Mouse (Mus musculus) layer of hippocampus, postnatal 36 days (tissue): ENCODE data around the gene Bex2. TPM values are rescaled to one million over a fixed set of nuclear protein-coding genes. Genes with fewer than 3 reads are reported as not detected.
A peak's percentile ranks its signal among the peaks of the same experiment; 100 is the strongest.

Experiments used
- DNase-seq, 2 experiments: peaks; one replicate each; pipeline ENCODE4 v3.0.0; 2022
- total RNA-seq, 2 experiments: library from RNA; stranded (reverse); gene quantifications; 2 replicates each; pipeline ENCODE4 v1.2.3; 2021

The Bex2 gene
- 100 to 1,000 TPM; 329 to 377 TPM for total RNA-seq

DNA sequence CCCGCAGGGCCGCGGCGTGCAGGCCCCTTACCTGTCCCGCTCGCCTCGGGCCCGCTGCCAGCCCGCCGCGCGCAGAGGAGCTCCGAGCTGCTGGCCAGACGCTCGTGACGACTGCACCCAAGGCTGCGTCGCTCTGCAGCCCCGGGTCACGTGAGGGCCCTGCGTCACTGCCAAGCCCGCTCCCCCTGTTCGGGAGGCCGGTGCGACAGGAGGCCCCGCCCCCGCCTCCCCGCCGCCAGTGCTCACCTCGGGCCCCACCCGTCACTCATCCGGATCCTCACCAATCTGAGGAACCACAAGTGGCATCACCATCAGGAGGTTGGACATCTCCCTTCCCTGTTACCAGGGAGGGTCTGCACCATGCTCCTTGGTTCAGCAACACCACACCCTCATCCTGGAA, at the start of gene Bex2:
TSS of gene Bex2 (minus strand) at position 217 of the 400 bp plus-strand sequence.
- DNase-seq = peak; percentile 10 to 35

DNA sequence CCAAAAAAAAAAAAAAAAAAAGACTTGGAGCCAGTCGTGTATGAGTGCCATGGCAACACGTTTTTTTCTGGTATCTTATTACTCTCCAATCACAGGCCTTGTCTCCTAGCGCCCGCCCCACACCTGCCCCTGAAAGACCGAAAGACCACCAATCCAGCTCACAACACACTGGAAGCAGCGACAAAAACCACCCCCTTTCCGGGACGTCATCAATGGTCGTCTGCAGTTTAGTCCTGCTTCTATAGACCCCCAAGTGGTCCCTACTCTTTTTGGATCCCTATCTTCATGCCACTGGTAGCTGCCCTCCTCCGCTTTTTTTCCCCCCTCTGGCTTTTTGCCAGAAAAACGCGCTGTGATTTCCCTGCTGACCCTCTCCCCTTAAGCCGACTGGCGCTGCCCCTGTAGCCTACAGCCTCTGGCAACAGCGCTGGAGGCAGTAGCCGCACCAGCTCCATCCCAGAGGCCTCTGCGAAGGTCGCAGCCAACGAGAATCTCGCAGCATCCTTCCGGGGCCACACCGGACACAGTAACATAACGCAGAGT, 47.5 kb upstream of the Bex2 start:
- DNase-seq = peak; percentile 65 to 73

DNA sequence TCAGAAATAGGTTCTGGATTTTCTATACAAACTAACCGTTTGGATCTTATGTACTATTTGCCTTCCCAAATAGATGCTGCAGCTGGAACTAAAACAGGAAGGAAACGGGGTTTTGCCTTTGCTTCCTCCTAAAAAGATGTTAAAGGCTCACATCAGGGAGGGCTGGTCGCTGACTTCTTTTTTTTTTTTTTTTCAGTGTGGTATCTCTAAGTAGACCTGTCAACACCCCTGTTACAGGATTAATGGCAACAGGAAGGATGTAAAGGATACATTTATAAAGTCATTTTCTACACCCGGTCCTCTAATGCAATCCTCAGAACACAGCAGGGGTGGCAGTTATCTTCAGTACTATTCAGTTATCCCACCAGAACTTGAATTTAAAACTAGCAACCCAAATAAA, 47.0 kb upstream of the Bex2 start:
- DNase-seq = no peak

DNA sequence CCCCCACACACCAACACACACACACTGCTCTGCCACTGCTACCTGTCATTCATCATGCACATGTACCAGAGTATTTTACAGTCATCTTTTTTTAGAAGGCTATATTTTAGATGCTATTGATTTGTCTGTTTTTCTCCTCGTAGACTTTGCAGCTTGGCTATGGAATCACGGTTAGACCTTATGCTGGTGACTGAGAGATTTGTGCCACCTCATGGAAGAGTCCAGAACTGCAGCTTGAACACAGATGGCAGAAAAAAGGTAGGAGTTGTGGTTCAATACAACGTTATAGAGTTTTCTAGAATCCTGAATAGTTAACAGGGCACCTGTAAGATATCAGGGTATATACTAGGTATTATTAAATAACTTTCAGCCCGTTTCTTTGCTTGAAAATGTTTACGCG, 39.9 kb upstream of the Bex2 start:
- peak in 1 of 2 experiments; percentile 42 for DNase-seq

DNA sequence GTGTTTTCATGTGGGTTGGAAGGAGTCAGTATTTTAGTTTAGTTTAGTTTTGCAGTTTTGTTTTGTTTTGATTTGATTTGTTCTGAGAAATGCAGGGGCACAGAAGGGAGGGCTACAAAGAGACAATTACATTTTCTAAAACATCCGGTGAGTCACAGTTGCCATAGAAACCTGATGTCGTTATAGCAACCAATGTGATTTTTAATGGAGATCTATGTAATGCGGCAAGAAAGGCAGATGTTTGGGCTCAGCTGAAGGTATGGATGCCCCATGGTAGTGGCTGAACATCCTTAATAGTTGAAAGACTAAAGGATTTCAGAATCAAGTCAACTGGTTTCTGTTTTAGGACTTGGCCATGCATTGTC, 36.7 kb upstream of the Bex2 start:
- DNase-seq = no peak

DNA sequence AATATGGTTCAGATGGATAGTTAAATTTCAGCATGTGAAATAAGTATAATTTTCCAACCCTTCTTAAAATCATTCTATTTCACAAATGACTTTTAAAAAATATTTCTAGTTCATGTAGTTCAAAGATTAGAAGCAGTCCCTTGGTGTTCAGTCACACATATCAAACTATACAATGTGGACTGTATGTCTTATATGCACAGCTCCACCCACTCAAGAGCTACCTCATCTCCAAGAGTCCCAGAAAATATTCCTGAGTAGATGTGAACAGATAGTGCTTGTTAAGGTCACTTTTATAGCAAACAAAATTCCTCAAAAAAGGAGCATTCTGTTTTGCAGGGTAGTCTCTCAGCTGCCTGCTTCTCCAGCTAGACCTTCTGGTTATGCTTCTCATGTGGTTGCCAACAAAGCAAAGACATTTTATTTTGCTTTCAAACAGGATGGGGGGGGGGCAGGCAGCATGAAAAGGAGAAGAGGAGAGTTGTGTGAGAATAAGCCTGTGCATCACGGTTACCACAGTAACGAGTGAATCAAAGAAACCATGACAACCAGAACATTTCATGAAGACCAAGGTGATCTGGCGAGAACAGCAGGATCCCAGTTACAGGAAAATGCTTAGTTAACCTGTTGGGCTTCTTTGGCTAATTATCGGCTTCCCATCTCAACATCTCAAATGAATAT, 36.1 kb upstream of the Bex2 start:
- peak in 1 of 2 experiments; percentile 11 for DNase-seq

DNA sequence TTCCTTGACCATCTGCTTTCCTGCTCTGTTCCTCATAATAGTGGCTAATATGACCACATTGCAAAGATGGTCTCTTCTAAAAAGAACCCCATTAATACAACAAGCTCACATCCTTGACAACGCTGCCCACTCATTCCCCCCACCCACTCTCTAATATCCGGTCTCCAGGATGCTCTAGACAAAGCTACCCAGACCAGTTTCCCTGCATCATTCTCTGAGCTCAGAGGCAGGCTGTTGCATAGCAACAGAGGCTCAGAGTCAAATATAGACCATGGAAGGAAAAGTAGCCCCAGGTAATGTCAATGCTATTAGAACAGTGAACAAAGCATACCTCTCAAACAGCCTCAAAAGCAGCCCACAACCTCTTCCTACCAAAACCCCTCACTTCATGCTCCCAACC, 26.4 kb upstream of the Bex2 start:
- DNase-seq = peak in 1 of 2 experiments; percentile 10

DNA sequence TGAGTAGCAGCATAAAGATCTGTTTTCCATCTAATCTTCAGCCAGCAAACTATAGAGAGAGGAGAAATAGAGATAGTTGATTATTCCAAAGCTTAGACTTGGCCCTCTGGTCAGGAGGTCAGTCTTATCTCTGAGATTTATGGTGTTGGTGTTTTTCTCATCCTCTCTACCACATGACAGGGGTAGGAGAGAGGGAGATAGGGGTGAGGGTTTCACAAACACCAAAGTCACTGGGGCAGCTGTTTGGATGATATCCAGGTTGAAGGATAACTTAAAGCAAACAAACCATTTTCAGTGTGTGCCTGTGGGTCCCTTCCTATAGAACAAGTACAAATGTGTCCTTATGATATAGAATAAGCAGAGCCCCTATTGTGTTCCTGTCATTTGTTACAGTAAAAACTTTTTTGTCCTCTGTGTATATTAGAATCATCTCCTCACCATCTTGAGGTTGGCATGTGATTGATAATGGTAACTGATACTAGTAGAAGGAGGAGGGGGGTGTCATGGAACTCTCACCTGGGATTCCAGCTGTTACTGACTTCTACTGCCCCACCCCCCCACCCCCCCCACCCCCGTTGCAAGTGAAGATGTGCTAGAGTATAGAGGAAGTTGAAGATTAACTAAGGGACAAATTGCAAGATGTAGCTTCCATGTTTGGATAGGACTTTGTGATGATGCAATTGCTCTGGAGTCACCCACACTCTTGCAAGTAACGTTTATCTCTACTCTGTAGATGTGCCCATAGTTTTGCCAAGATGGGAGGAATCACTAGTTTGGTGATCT, 24.7 kb upstream of the Bex2 start:
- DNase-seq = no peak

DNA sequence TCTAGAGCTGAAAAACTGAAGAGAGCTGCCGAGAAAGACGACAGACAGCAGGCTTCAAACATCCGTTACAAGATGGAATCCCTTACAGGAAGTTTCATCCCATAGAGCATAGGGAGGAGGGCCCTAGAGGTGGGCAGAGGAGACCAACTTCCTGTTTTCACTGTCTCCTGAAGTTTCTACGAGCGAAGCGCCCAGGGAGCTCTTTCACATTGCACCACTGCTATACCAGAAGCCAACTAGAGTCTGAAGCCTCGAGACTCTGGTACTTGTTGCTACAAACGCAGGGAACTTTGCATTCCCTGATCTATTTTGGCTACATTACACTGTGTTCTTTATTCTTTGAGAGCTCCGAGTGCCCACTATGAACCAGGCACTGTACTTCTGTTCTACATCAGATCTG, 17.1 kb upstream of the Bex2 start, which contains the start of gene Nxf3:
TSS of gene Nxf3 (minus strand) at position 101 of the 400 bp plus-strand sequence.
- no peak for DNase-seq

DNA sequence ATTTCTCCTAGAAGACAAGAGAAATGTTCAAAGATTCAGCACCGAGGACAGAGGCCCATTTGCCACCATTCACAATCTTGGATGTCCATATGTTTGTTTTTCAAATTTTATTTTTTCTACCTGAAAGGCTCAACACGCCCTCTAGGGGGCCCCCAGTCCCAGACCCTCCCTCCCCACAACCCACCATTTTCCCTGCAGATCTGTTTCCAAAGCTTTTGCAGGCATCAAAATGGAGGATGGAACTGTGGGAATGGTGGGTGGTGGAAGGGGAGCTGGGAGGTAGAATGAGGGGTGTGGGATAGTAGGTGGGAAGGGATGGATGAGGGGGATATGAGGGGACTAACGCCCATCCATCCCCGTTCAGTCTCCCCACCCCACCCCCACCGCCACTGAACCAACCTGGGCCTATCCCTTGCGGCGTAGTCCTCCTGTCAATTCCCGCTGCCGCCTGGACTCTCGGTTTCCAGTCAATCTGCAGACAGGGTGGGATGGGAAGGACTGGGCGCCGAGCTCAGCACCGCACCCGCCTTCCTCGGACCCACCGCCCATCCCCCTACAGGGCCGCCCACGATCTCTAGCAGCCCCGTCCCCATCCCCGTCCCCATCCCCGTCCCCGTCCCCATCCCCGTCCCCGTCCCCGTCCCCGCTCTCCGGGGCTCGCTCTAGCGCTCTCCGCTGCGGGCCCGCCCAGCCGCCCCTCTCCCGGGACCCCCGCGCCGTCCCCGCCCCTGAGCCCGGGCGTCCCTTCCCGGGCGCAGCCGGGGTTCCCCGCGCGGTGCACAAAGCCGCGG, 640 bp downstream of the Bex2 start:
- peak; percentile 7 to 15 for DNase-seq

DNA sequence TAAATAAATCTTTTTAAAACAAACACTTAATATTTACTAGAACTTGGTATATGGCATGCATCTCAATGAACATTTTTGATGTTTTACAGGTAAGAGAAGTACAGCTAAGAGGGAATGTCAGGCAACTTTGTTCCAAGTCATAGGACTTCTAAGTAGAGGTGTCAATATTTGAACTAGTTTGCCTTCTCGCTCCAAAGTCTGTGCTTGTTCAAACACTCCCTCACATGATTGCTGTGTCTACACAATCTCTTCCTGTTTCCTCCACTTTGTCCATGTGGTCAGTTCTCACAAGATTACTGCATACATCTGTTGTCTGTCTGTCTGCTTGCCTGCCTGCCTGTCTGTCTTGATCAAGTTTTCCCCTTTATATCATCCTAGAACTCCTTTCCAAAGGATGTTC, 7.3 kb downstream of the Bex2 start:
- no peak for DNase-seq

DNA sequence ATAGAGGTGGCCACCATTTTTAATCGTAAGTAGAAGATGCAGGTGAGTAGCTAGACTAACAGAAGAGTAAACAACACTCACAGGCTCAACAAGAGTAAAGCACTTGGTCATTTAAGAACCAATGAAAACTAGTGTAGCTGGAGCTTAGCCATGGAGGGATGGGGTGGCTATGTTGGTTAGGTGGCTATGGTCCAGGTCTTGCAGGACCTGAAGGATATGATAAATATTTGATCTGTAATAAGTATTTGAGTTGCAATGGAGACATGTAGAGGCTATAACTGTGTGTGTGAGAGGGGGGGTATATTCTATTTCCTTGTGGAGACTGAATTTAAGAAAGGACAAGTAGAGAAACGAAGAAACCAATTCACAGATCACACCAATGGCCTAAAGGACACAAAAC, 16.8 kb downstream of the Bex2 start:
- no peak for DNase-seq

DNA sequence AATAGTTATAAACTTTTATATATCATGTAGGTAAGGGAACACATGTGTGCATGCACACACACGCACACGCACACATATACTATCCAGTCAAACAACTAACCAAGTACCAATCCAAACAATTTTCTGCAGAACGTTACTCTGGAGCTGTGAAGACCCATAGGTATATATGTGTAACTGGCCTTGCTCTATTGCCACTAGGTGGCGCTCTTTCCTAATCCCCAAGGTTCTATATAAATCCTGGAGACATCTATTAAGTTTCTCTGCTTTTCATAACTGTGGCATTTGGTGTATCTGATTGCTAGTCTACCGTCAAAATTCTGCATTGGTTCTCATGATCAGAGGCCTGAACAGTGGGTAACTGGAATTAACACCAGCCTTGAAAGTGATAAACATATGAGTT, 20.5 kb downstream of the Bex2 start:
- DNase-seq = peak; percentile 8 to 51

DNA sequence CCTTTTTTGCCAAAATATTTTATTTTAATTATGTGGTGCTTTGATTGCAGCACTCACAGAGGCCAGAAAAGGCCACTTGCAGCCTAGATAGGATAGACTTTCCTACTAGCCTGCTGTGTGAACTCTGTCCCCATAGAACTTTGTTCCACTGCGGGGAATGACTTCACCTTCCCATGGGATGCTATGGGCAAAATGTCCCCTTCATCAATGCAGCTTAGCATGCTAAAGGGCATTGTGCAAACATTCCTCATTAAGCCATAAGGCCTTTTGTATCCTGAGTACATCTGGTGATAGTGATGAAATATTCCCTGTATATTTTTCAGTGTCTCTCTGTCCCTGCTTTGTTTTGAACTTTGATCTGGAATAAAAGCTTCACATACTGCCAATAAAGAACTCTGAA, 24.3 kb downstream of the Bex2 start:
- no peak for DNase-seq

DNA sequence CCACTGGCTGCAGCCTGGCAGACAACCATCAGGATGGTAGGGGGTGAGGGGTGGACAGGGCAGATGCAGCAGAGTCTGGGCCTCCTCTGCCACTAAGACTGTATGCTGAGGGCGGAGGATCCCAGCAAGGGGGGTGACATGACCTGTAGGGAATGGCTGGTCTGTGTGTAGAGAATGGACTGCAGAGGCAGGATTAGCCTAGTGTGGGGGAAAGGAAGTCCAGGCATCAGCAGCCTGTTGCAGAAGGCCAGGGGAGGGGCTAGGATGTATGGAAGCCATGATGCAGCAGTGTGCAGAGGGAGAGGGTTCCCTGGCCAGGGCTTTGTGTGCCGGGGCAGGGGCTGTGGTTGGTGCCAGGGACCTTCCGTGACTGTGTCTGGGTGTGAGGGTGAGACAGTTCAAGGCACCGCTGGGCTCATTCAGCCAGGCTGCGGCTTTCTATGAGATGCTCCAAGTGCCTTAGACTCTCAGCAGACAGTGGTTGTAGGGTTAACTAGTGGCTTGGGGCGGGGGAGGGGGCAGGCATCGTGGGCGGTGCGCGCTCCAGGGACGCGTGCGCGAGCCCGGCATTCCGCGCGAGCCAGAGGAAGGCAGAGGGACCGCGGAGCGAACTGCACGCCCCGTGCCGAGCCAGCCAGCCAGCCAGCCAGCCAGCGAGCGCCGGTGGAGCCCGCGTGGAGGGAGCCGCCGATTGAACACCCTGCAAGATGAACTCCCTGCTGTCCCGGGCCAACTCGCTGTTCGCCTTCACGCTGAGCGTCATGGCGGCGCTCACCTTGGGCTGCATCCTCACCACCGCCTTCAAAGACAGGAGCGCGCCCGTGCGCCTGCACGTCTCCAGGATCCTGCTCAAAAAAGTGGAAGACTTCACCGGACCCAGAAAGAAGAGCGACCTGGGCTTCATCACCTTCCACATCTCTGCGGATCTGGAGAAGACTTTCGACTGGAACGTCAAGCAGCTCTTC, 35.0 kb downstream of the Bex2 start, which contains the start of gene Arxes1:
TSS of gene Arxes1 (plus strand) at position 569 of the 965 bp plus-strand sequence.
- peak; percentile 11 to 19 for DNase-seq

DNA sequence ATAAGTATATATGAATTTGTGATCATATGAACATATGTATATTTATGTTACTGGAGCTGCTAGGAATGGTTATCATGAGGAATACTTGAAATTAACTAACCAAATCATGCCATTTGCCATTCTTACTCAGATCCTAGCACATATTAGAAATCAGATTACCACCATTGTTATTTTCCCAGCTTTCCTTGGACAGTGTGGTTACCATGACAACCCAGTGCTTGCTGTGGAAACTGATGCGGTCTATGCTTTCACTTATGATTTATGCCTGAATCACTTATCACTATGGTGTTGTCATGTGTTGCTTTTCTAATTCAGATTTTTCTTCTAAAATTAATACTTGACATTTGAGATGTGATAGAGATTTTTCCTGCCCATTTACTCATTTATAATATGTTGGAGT, 37.7 kb downstream of the Bex2 start:
- no peak for DNase-seq

Other genes with a start within 250 kb of the Bex2 start
- gene Gprasp2, start 229.2 kb downstream of the Bex2 start, total RNA-seq = 100 to 1,000 TPM; 187 to 189 TPM
- 10 to 100 TPM; 61.9 to 75.4 TPM for gene Arxes2, start 74.4 kb downstream of the Bex2 start, total RNA-seq
- 10 to 100 TPM; 36.2 to 41.9 TPM for gene Arxes1, start 34.9 kb downstream of the Bex2 start, total RNA-seq
- gene Nxf3, start 17.0 kb upstream of the Bex2 start, total RNA-seq = not detected
- 10 to 100 TPM; 15.3 to 21.0 TPM for gene Bex4, start 70.8 kb upstream of the Bex2 start, total RNA-seq
- 10 to 100 TPM; 35.0 to 39.0 TPM for gene Tceal8, start 104.1 kb upstream of the Bex2 start, total RNA-seq
- 100 to 1,000 TPM in 1 of 2 experiments, 10 to 100 TPM in 1; 98.7 to 127 TPM for gene Tceal5, start 135.6 kb upstream of the Bex2 start, total RNA-seq
- gene Tceal7, start 146.5 kb upstream of the Bex2 start, total RNA-seq = 1 to 10 TPM in 1 of 2 experiments, under 1 TPM in 1; 0.68 to 1.5 TPM
- gene Bex1, start 147.3 kb upstream of the Bex2 start, total RNA-seq = 10 to 100 TPM; 63.5 to 71.5 TPM
- gene Tceal9, start 176.8 kb upstream of the Bex2 start, total RNA-seq = 10 to 100 TPM; 91.3 to 99.3 TPM
- gene Bex3, start 202.0 kb upstream of the Bex2 start, total RNA-seq = 100 to 1,000 TPM; 288 to 298 TPM